Mouse (Mus musculus): ENCODE data around the gene Sipa1l2. TPM values are rescaled to one million over a fixed set of nuclear protein-coding genes. Genes with fewer than 3 reads are reported as not detected.

Sipa1l2 gene
- total RNA-seq, 2 experiments from 2014 or later = 4.5 to 10.8 TPM

DNA sequence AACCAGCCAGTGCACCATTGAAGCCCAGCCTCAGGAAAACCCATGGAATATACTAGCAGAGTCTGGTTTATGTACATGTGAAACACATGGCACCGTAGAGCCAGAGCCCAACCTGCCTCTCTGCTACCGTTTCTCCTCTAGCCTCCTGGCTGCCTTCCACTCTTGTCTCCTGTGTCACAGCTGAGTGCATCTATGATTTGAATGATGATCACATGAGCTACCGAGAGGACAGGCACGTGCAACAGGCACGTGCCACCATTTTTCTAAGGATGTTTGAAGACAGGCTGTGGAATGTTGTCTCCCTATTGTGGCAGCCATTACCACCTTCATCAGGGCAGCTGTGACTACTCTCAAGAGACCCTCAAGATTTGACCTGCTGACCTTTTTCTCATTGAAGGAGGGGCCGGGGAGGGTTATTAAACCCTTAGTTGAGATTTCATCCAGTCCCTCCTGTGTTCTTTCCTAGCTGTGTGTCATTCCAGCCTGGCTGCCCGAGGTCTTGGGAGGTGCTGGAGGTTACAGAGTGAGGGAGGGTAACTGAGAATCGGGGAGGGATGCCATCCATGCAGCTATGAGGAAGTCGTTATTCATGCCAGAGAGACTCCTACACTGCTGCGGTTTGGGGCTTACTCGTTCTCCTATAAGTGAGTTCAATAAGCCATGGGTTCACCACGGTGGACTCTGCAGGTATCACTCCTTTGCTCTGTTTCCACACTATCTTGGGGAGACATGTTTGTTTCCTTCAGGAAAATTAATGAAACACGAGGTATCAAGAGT lies 181.0 kb downstream of the Sipa1l2 start:
- no peak for TF ChIP-seq CTCF (IDR thresholded peaks at IDR 0.05)
- intact Hi-C loops (cut with DNase I) = loop anchor here (10.0 kb wide), 1 partner anchor 54 kb away; no protein-coding TSS in a partner anchor
- H3K4me3 ChIP-seq = no peak overlapping the region
- no peak overlapping the region for H3K27ac ChIP-seq
- DNase-seq = no peak

GRCm38 (mm10) chr8:125385519-125386150 lies 184.0 kb downstream of the Sipa1l2 start:
- Histone ChIP-seq H3K4me3 (no peak overlapping the region), H3K27ac (peak overlapping the region; percentile 16; the same call in 1 of the 2 replicates)
- peak; percentile 60 for DNase-seq
- intact Hi-C loops (cut with DNase I) = loop anchor here (10.0 kb wide), 1 partner anchor 51 kb away; no protein-coding TSS in a partner anchor
- TF ChIP-seq CTCF (IDR thresholded peaks at IDR 0.05) = no peak

DNA sequence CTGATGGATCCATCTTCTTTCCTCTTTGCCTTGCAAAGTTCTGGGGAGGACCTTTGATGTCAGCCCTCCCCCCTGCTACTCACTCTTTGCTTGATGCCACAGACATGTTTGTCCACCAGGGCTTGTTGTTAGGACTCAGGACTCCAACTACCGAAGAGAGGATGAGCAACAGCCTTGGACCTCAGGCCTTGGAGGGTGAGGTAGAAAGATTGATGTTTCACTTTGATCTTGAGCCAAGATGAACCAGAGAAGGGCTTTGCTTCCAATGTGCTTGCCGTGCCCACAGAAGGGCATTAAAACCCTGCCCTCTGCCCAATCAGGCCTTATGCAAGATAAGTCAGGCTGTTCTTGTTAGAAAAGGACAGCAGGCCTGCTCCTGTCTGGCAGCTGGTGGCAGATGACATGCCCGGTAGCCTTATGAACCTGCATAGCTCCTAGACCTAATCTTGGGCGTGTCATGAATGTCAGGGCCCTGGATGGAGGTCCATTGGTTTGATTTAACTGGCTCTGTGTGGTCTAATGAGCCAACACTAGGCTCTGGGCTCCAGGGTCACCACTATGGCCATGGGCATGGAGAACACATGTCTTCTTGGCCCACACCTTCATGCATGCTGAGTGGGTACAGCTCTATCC lies 184.9 kb downstream of the Sipa1l2 start:
- intact Hi-C loops (cut with DNase I) = loop anchor here (10.0 kb wide), 1 partner anchor 50 kb away; no protein-coding TSS in a partner anchor
- Histone ChIP-seq H3K4me3 (no peak overlapping the region), H3K27ac (peak overlapping the region; percentile 16; the same call in 1 of the 2 replicates)
- no peak for DNase-seq
- no peak for TF ChIP-seq CTCF (IDR thresholded peaks at IDR 0.05)

GRCm38 (mm10) chr8:125381674-125382073 lies 187.9 kb downstream of the Sipa1l2 start:
- no peak for DNase-seq
- intact Hi-C loops (cut with DNase I) = loop anchor here (10.0 kb wide), 1 partner anchor 47 kb away; no protein-coding TSS in a partner anchor
- TF ChIP-seq CTCF (IDR thresholded peaks at IDR 0.05) = no peak

DNA sequence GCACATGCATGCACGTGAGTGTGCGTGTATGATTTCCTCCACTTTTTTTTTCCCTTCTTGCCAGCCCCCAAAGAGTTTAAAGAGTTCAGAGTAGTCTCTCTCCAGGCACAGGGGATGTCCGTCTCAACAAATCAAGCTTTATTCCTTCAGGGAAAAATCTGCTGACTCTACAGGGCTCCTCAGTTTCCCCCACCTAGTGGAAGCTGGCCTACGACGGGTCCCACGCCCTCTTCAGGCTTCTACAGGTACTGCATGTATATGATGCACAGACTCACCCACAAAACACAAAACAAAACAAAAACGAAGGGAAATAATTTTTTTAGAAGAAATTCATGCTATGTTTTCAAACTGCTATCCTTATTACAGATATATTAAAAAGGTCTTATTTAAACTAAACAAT lies 189.7 kb downstream of the Sipa1l2 start:
- TF ChIP-seq CTCF (IDR thresholded peaks at IDR 0.05) = no peak; the same call in 1 of the 2 replicates
- no peak for DNase-seq
- no peak overlapping the region for H3K27ac ChIP-seq
- no peak overlapping the region for H3K4me3 ChIP-seq
- intact Hi-C loops (cut with DNase I) = loop anchor here (10.0 kb wide), 1 partner anchor 45 kb away; no protein-coding TSS in a partner anchor

More at GRCm38 (mm10) chr8:125381674-125382073, 187.9 kb downstream of the Sipa1l2 start:
- H3K4me3 ChIP-seq = no peak overlapping the region
- H3K27ac ChIP-seq = no peak overlapping the region

DNA sequence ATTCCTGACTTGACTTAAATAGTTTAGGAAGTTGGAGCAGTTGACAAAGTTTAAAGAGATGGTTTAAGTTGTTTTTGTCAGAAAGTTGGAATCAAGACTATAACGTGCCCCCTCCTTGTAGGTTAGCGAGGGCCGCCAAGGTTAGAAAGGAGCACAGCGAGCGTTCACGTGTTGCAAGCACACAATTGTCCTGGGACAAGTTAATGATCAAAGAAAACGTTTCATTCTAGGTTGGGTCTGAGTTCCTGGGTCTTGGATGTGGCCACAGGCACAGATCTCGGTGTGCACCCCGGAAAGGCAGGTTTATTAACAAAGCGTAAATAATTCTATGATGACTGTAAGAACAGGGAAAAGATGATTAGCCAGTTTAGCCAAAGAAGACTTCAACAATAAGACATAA lies 190.5 kb downstream of the Sipa1l2 start:
- no peak overlapping the region for H3K4me3 ChIP-seq
- H3K27ac ChIP-seq = no peak overlapping the region
- DNase-seq = no peak
- TF ChIP-seq CTCF (IDR thresholded peaks at IDR 0.05) = no peak
- intact Hi-C loops (cut with DNase I) = no loop called here

- DNase-seq = no peak
- intact Hi-C loops (cut with DNase I) = no loop called here
- no peak overlapping the region for H3K27ac ChIP-seq
- H3K4me3 ChIP-seq = no peak overlapping the region
- no peak for TF ChIP-seq CTCF (IDR thresholded peaks at IDR 0.05)
Measured at GRCm38 (mm10) chr8:125377704-125378103, 191.9 kb downstream of the Sipa1l2 start.

GRCm38 (mm10) chr8:125376448-125376845 lies 193.2 kb downstream of the Sipa1l2 start:
- intact Hi-C loops (cut with DNase I) = no loop called here
- no peak for DNase-seq
- no peak overlapping the region for H3K4me3 ChIP-seq
- H3K27ac ChIP-seq = no peak overlapping the region
- TF ChIP-seq CTCF (IDR thresholded peaks at IDR 0.05) = no peak

GRCm38 (mm10) chr8:125375659-125376447 lies 193.8 kb downstream of the Sipa1l2 start:
- intact Hi-C loops (cut with DNase I) = no loop called here
- Histone ChIP-seq H3K4me3 (no peak overlapping the region), H3K27ac (no peak overlapping the region)
- TF ChIP-seq CTCF (IDR thresholded peaks at IDR 0.05) = no peak
- DNase-seq = no peak

DNA sequence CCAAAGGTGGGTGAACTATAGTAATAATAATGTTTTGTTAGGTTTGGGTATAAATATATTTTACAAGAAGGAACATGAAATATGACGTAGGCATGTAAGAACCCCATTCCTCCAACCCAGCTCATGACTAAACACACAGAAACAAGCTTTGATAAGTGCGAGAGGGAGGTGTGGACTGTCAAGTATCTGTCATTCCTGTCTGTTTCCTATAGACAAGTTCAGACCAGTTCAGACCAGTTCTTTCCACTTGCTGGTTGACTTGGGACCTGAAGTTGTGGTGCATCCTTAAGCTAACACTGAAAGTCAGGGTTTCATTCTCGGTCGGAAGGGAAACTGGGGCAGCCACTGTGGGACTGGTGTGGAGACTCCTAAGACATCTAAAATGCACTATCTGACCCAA lies 197.0 kb downstream of the Sipa1l2 start:
- Histone ChIP-seq H3K4me3 (no peak overlapping the region), H3K27ac (no peak overlapping the region)
- DNase-seq = no peak
- intact Hi-C loops (cut with DNase I) = no loop called here
- no peak for TF ChIP-seq CTCF (IDR thresholded peaks at IDR 0.05)

DNA sequence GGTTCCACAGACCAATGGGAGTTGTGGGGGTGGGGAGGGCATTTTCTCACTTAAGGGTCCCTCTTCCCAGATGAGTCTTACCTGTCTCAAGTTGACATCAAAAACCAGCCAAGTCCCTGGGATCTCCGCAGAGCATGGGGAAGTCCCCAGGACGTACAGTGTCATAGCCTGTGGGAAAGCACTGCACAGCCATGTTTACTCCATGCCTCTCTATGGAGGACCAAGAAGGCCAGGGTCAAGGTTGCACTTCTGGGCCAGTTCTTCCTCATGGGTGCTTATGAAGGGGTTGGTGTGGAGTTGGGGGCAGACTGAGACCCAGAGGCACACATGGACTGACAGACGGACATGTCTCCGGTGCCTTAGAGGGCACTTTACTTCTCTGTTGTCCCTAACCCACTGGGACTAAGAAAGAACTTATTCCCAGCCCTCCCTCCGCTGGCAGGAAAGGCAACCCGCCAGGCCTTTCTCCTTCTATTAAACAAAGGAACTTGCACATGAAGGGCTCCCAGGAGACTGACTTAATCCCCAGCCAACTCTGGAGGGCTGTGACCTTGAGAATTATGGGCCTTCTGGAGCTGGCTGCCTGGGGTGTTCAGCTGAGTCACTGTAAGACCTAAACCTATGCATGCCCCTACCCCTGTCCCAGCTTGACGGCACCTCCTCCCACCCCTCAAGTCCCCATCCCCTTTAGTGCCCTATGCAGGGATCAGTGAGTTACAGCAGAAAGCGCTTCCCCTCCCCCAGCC lies 199.9 kb downstream of the Sipa1l2 start:
- TF ChIP-seq CTCF (IDR thresholded peaks at IDR 0.05) = no peak
- Histone ChIP-seq H3K4me3 (no peak overlapping the region), H3K27ac (peak overlapping the region; percentile 32)
- DNase-seq = peak; percentile 50
- intact Hi-C loops (cut with DNase I) = no loop called here

Data from gastrocnemius, adult 2 months (tissue).